Mouse (Mus musculus): ENCODE measurements at regions not wholly inside any gene's neighbourhood (a gene's known extent, or its start where the extent isn't known, plus 50 kb on each side); places are given as distances from the start of the nearest gene placed in this dataset.

GRCm38 (mm10) chr13:110683259-110684041 is 288.6 kb downstream of the Plk2 start:
- 88% methylated on average over 11 of the region's 11 CpGs for WGBS
- no peak for DNase-seq (ENCODE audit: low spot score)
- no peak overlapping the region for H3K27ac ChIP-seq (replicated peaks)
- H3K27me3 ChIP-seq (ENCODE audit: low read depth, poor library complexity, severe bottlenecking), result peaks cover 100% of the 10 kb centered on the region
- H3K9me3 ChIP-seq (replicated peaks), result no peaks in the 10 kb centered on the region
- H3K4me3 ChIP-seq, result no peak overlapping the region
- H3K4me1 ChIP-seq, result peaks cover 6% of the 10 kb centered on the region
- no peaks in the 10 kb centered on the region for H3K36me3 ChIP-seq

- H3K27ac ChIP-seq (replicated peaks), result no peak overlapping the region
- H3K4me1 ChIP-seq, result peaks cover 12% of the 10 kb centered on the region
- no peaks in the 10 kb centered on the region for H3K36me3 ChIP-seq
- no peak overlapping the region for H3K4me3 ChIP-seq
- WGBS, result 17% methylated on average over 3 of the region's 3 CpGs
- H3K9me3 ChIP-seq (replicated peaks), result no peaks in the 10 kb centered on the region
- H3K27me3 ChIP-seq (ENCODE audit: low read depth, poor library complexity, severe bottlenecking), result peaks cover 97% of the 10 kb centered on the region
- DNase-seq (ENCODE audit: low spot score), result peak; percentile 24
These were observed 293.9 kb downstream of the Plk2 start for GRCm38 (mm10) chr13:110688796-110689195.

- 74% methylated on average over 10 of the region's 10 CpGs for WGBS
- Histone ChIP-seq H3K27ac (replicated peaks) (no peak overlapping the region), H3K36me3 (no peaks in the 10 kb centered on the region), H3K27me3 (ENCODE audit: low read depth, poor library complexity, severe bottlenecking) (peaks cover 97% of the 10 kb centered on the region), H3K4me1 (peaks cover 12% of the 10 kb centered on the region), H3K9me3 (replicated peaks) (no peaks in the 10 kb centered on the region), H3K4me3 (no peak overlapping the region)
- no peak for DNase-seq (ENCODE audit: low spot score)
These were observed 295.8 kb downstream of the Plk2 start for GRCm38 (mm10) chr13:110690501-110691255.

GRCm38 (mm10) chr13:110692696-110693095 is 297.9 kb downstream of the Plk2 start:
- Histone ChIP-seq H3K9me3 (replicated peaks) (no peaks in the 10 kb centered on the region), H3K27ac (replicated peaks) (no peak overlapping the region), H3K36me3 (no peaks in the 10 kb centered on the region), H3K27me3 (ENCODE audit: low read depth, poor library complexity, severe bottlenecking) (peaks cover 95% of the 10 kb centered on the region), H3K4me3 (no peak overlapping the region), H3K4me1 (peaks cover 12% of the 10 kb centered on the region)
- 89% methylated on average over 5 of the region's 5 CpGs for WGBS
- DNase-seq (ENCODE audit: low spot score), result no peak

- no peaks in the 10 kb centered on the region for H3K4me1 ChIP-seq
- H3K36me3 ChIP-seq, result no peaks in the 10 kb centered on the region
- no peaks in the 10 kb centered on the region for H3K9me3 ChIP-seq (replicated peaks)
- H3K4me3 ChIP-seq, result no peak overlapping the region
- H3K27me3 ChIP-seq (ENCODE audit: low read depth, poor library complexity, severe bottlenecking), result peaks cover 91% of the 10 kb centered on the region
- H3K27ac ChIP-seq (replicated peaks), result no peak overlapping the region
- WGBS, result 85% methylated on average over 6 of the region's 6 CpGs
- no peak for DNase-seq (ENCODE audit: low spot score)
These were observed 300.0 kb downstream of the Plk2 start for GRCm38 (mm10) chr13:110694876-110695275.

- H3K4me3 ChIP-seq, result no peak overlapping the region
- 88% methylated on average over 5 of the region's 5 CpGs for WGBS
- peaks cover 87% of the 10 kb centered on the region for H3K27me3 ChIP-seq (ENCODE audit: low read depth, poor library complexity, severe bottlenecking)
- no peak for DNase-seq (ENCODE audit: low spot score)
- H3K4me1 ChIP-seq, result no peaks in the 10 kb centered on the region
- H3K27ac ChIP-seq (replicated peaks), result no peak overlapping the region
- H3K36me3 ChIP-seq, result no peaks in the 10 kb centered on the region
- no peaks in the 10 kb centered on the region for H3K9me3 ChIP-seq (replicated peaks)
These were observed 301.7 kb downstream of the Plk2 start for GRCm38 (mm10) chr13:110696549-110696948.

- Histone ChIP-seq H3K36me3 (no peaks in the 10 kb centered on the region), H3K4me1 (peaks cover 11% of the 10 kb centered on the region), H3K27me3 (ENCODE audit: low read depth, poor library complexity, severe bottlenecking) (peaks cover 22% of the 10 kb centered on the region), H3K27ac (replicated peaks) (no peak overlapping the region), H3K9me3 (replicated peaks) (no peaks in the 10 kb centered on the region), H3K4me3 (no peak overlapping the region)
- no peak for DNase-seq (ENCODE audit: low spot score)
- WGBS, result 89% methylated on average over 2 of the region's 2 CpGs
These were observed 309.4 kb downstream of the Plk2 start for GRCm38 (mm10) chr13:110704261-110704660.

- no peak overlapping the region for H3K4me3 ChIP-seq
- no peak overlapping the region for H3K27ac ChIP-seq (replicated peaks)
- H3K4me1 ChIP-seq, result peaks cover 11% of the 10 kb centered on the region
- no peaks in the 10 kb centered on the region for H3K9me3 ChIP-seq (replicated peaks)
- WGBS, result 77% methylated on average over 4 of the region's 4 CpGs
- DNase-seq (ENCODE audit: low spot score), result no peak
- H3K36me3 ChIP-seq, result no peaks in the 10 kb centered on the region
- H3K27me3 ChIP-seq (ENCODE audit: low read depth, poor library complexity, severe bottlenecking), result no peaks in the 10 kb centered on the region
These were observed 316.0 kb downstream of the Plk2 start for GRCm38 (mm10) chr13:110710847-110711246.

GRCm38 (mm10) chr13:110712527-110712926 is 317.7 kb downstream of the Plk2 start:
- Histone ChIP-seq H3K9me3 (replicated peaks) (no peaks in the 10 kb centered on the region), H3K36me3 (no peaks in the 10 kb centered on the region), H3K27ac (replicated peaks) (no peak overlapping the region), H3K4me1 (peaks cover 1% of the 10 kb centered on the region), H3K4me3 (no peak overlapping the region), H3K27me3 (ENCODE audit: low read depth, poor library complexity, severe bottlenecking) (no peaks in the 10 kb centered on the region)
- 65% methylated on average over 3 of the region's 3 CpGs for WGBS
- DNase-seq (ENCODE audit: low spot score), result no peak

GRCm38 (mm10) chr13:110722170-110722569 is 327.3 kb downstream of the Plk2 start:
- Histone ChIP-seq H3K27ac (replicated peaks) (no peak overlapping the region), H3K9me3 (replicated peaks) (no peaks in the 10 kb centered on the region), H3K4me1 (no peaks in the 10 kb centered on the region), H3K4me3 (no peak overlapping the region), H3K36me3 (no peaks in the 10 kb centered on the region), H3K27me3 (ENCODE audit: low read depth, poor library complexity, severe bottlenecking) (no peaks in the 10 kb centered on the region)
- WGBS, result 92% methylated on average over 10 of the region's 10 CpGs
- DNase-seq (ENCODE audit: low spot score), result no peak

GRCm38 (mm10) chr13:110722752-110723151 is 327.9 kb downstream of the Plk2 start:
- Histone ChIP-seq H3K27me3 (ENCODE audit: low read depth, poor library complexity, severe bottlenecking) (no peaks in the 10 kb centered on the region), H3K4me3 (no peak overlapping the region), H3K27ac (replicated peaks) (no peak overlapping the region), H3K9me3 (replicated peaks) (no peaks in the 10 kb centered on the region), H3K36me3 (no peaks in the 10 kb centered on the region), H3K4me1 (no peaks in the 10 kb centered on the region)
- DNase-seq (ENCODE audit: low spot score), result no peak
- 88% methylated on average over 6 of the region's 6 CpGs for WGBS

- Histone ChIP-seq H3K27ac (replicated peaks) (no peak overlapping the region), H3K4me1 (no peaks in the 10 kb centered on the region), H3K9me3 (replicated peaks) (no peaks in the 10 kb centered on the region), H3K4me3 (no peak overlapping the region), H3K36me3 (no peaks in the 10 kb centered on the region), H3K27me3 (ENCODE audit: low read depth, poor library complexity, severe bottlenecking) (no peaks in the 10 kb centered on the region)
- DNase-seq (ENCODE audit: low spot score), result no peak
- WGBS, result 85% methylated on average over 2 of the region's 2 CpGs
These were observed 330.0 kb downstream of the Plk2 start for GRCm38 (mm10) chr13:110724836-110725235.

GRCm38 (mm10) chr13:110725821-110726220 is 331.0 kb downstream of the Plk2 start:
- Histone ChIP-seq H3K27ac (replicated peaks) (no peak overlapping the region), H3K27me3 (ENCODE audit: low read depth, poor library complexity, severe bottlenecking) (no peaks in the 10 kb centered on the region), H3K4me3 (no peak overlapping the region), H3K9me3 (replicated peaks) (no peaks in the 10 kb centered on the region), H3K36me3 (no peaks in the 10 kb centered on the region), H3K4me1 (no peaks in the 10 kb centered on the region)
- 82% methylated on average over 3 of the region's 3 CpGs for WGBS
- DNase-seq (ENCODE audit: low spot score), result no peak
